ENCODE assay signal across 8 mouse cellular contexts in the genomic region with DNA sequence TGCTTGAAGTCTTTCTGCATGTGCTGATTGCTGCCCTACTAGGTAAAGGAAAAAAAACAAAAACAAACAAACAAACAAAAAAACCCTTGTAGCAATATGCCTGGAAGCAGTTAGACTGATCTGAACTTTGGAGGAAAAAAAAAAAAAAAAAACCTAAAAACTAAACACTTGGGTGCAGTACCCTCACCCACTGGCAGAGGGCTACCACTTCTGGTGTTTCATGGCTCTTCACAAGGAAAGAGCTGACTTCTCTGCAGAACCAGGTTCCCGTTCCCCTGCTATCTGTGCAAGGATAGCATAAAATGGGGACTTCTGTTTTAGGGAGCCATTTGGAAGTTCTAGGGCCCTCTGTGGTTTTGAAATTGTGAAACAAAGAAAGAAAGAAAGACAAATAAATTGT. TPM values are rescaled to one million over a fixed set of nuclear protein-coding genes. Genes with fewer than 3 reads are reported as not detected.
DNase-seq lines count a peak whose midpoint lies in the region; ATAC-seq and TF ChIP-seq lines count a peak whose summit lies in the region.

No protein-coding gene starts in this region.

- 22% methylated on average over 1 of the region's 1 CpGs for WGBS in intestine, postnatal 0 days
- 24% methylated on average over 1 of the region's 1 CpGs for WGBS in intestine, embryonic 16.5 days

- no peaks in the 10 kb centered on the region for H3K9me3 ChIP-seq in intestine, postnatal 0 days (ENCODE audit: control insufficient read depth)
- no peaks in the 10 kb centered on the region for H3K9me3 ChIP-seq in intestine, embryonic 16.5 days (ENCODE audit: control insufficient read depth, low read length)
- no peaks in the 10 kb centered on the region for H3K9me3 ChIP-seq in MEL (replicated peaks; ENCODE audit: insufficient read depth, low read length)

- no peaks in the 10 kb centered on the region for H3K27me3 ChIP-seq in intestine, postnatal 0 days (replicated peaks; ENCODE audit: control insufficient read depth, insufficient read depth, low read length)
- no peaks in the 10 kb centered on the region for H3K27me3 ChIP-seq in intestine, embryonic 16.5 days (replicated peaks; ENCODE audit: control insufficient read depth, insufficient read depth, low read length)
- H3K27me3 ChIP-seq in MEL (ENCODE audit: control insufficient read depth in 1 of 2, insufficient read depth in 2 of 2, low read length in 2 of 2), result peaks cover 0 to 2% of the 10 kb centered on the region in 2 experiments; a peak in 2 of 4 replicates

- no peaks in the 10 kb centered on the region for H3K4me1 ChIP-seq in intestine, postnatal 0 days (replicated peaks; ENCODE audit: control insufficient read depth, insufficient read depth, low read length)
- no peaks in the 10 kb centered on the region for H3K4me1 ChIP-seq in intestine, embryonic 16.5 days (ENCODE audit: control insufficient read depth, insufficient read depth, low read length)
- no peaks in the 10 kb centered on the region for H3K4me1 ChIP-seq in MEL (ENCODE audit: control insufficient read depth in 1 of 2, insufficient read depth in 2 of 2, low read length in 2 of 2)

- no peak overlapping the region for H3K4me2 ChIP-seq in intestine, postnatal 0 days (replicated peaks; ENCODE audit: low read depth)
- H3K4me2 ChIP-seq in intestine, embryonic 16.5 days (ENCODE audit: low read depth, low read length), result no peak overlapping the region

- DNase-seq in B cell, adult 2 months, result peak; percentile 56 to 64
- peak; percentile 70 for DNase-seq in MEL (ENCODE audit: low read depth, low spot score)
- DNase-seq in kidney, postnatal 25 days, result peak; percentile 65 to 90
- peak; percentile 62 for DNase-seq in mesoderm, embryonic 11.5 days (ENCODE audit: low read depth, low spot score)

- peak; percentile 55 for TF ChIP-seq RAD21 in MEL (IDR thresholded peaks at IDR 0.05; ENCODE audit: low read depth, low read length)

- H3K36me3 ChIP-seq in intestine, postnatal 0 days (ENCODE audit: control insufficient read depth, insufficient read depth), result no peaks in the 10 kb centered on the region
- H3K36me3 ChIP-seq in intestine, embryonic 16.5 days (ENCODE audit: control insufficient read depth, insufficient read depth, low read length), result no peaks in the 10 kb centered on the region
- H3K36me3 ChIP-seq in MEL (ENCODE audit: control insufficient read depth in 1 of 2, insufficient read depth in 2 of 2, low read length in 2 of 2), result no peaks in the 10 kb centered on the region

- no peak overlapping the region for H3K9ac ChIP-seq in intestine, postnatal 0 days (ENCODE audit: low read depth, low read length)
- H3K9ac ChIP-seq in intestine, embryonic 16.5 days (ENCODE audit: low read depth, low read length), result no peak overlapping the region
- H3K9ac ChIP-seq in MEL (ENCODE audit: control insufficient read depth, low read depth, low read length, poor library complexity, severe bottlenecking), result no peak overlapping the region

- no peaks in the 10 kb centered on the region for H3K79me2 ChIP-seq in MEL (ENCODE audit: control insufficient read depth, insufficient read depth, low read length, poor library complexity)

- TF ChIP-seq POLR2A in MEL (IDR thresholded peaks at IDR 0.05; ENCODE audit: control insufficient read depth in 1 of 2, insufficient read depth in 1 of 2, low read depth in 1 of 2, low read length in 2 of 2, poor library complexity in 1 of 2), result no peak

- no peak for TF ChIP-seq EP300 in MEL (IDR thresholded peaks at IDR 0.05; ENCODE audit: low read depth in 1 of 2, low read length in 2 of 2)

- no peak overlapping the region for H3K27ac ChIP-seq in intestine, postnatal 0 days (ENCODE audit: low read depth, low read length)
- H3K27ac ChIP-seq in intestine, embryonic 16.5 days (ENCODE audit: low read length), result no peak overlapping the region
- H3K27ac ChIP-seq in MEL (ENCODE audit: control insufficient read depth, low read depth, low read length), result no peak overlapping the region

- H3K4me3 ChIP-seq in intestine, postnatal 0 days (ENCODE audit: low read depth, low read length), result no peak overlapping the region
- no peak overlapping the region for H3K4me3 ChIP-seq in intestine, embryonic 16.5 days (ENCODE audit: low read length)
- H3K4me3 ChIP-seq in MEL (ENCODE audit: control insufficient read depth in 1 of 2, insufficient read depth in 1 of 2, low read depth in 2 of 2, low read length in 2 of 2), result no peak overlapping the region

- ATAC-seq in intestine, postnatal 0 days, result no peak
- no peak for ATAC-seq in intestine, embryonic 16.5 days
- ATAC-seq in common myeloid progenitor, adult 5-6 weeks (replicated peaks; ENCODE audit: low read depth, poor library complexity, severe bottlenecking), result peak; percentile 83
- no peak for ATAC-seq in monocyte, adult 5-6 weeks (replicated peaks; ENCODE audit: insufficient number of reproducible peaks, low FRiP score, low TSS enrichment, poor library complexity, severe bottlenecking)

- peak; percentile 73 for TF ChIP-seq CTCF in intestine, postnatal 0 days (IDR thresholded peaks at IDR 0.05; ENCODE audit: low read depth)
- peak; percentile 35 to 72 (median 57) for TF ChIP-seq CTCF in MEL (IDR thresholded peaks at IDR 0.05 in 2 of 3, conservative IDR thresholded peaks at IDR 0.05 in 1 of 3; ENCODE audit: control insufficient read depth in 1 of 3, insufficient read depth in 1 of 3, low read depth in 2 of 3, low read length in 3 of 3, poor library complexity in 1 of 3, severe bottlenecking in 1 of 3)

TF ChIP-seq in MEL, 35 proteins besides CTCF, POLR2A, EP300 and RAD21:
- TF ChIP-seq TBP (IDR thresholded peaks at IDR 0.05; ENCODE audit: low read depth, low read length) (no peak), POLR2AphosphoS5 (IDR thresholded peaks at IDR 0.05; ENCODE audit: borderline replicate concordance, low read depth, low read length) (no peak), MEF2A (IDR thresholded peaks at IDR 0.05; ENCODE audit: extremely low read depth, insufficient replicate concordance, low read depth, low read length, poor library complexity, severe bottlenecking) (no peak), TCF12 (IDR thresholded peaks at IDR 0.05; ENCODE audit: low read depth, low read length) (no peak), BHLHE40 (IDR thresholded peaks at IDR 0.05; ENCODE audit: borderline replicate concordance, low read depth, low read length) (no peak), TAL1 (IDR thresholded peaks at IDR 0.05; ENCODE audit: low read length) (no peak), SIN3A (IDR thresholded peaks at IDR 0.05; ENCODE audit: low read length) (no peak), SMC3 (IDR thresholded peaks at IDR 0.05; ENCODE audit: low read depth, low read length) (peak; percentile 83), NELFE (IDR thresholded peaks at IDR 0.05; ENCODE audit: low read depth, low read length) (no peak), ZMIZ1 (IDR thresholded peaks at IDR 0.05; ENCODE audit: low read depth, low read length) (no peak), MYB (IDR thresholded peaks at IDR 0.05; ENCODE audit: low read depth, low read length) (no peak), JUND (IDR thresholded peaks at IDR 0.05; ENCODE audit: low read depth, low read length) (no peak), ZC3H11A (IDR thresholded peaks at IDR 0.05; ENCODE audit: low read depth, low read length) (peak; percentile 54), POLR2AphosphoS2 (IDR thresholded peaks at IDR 0.05; ENCODE audit: low read length) (no peak), ZNF384 (IDR thresholded peaks at IDR 0.05; ENCODE audit: low read depth, low read length) (peak; percentile 98), MAX (IDR thresholded peaks at IDR 0.05; ENCODE audit: low read length) (no peak), MAFK (IDR thresholded peaks at IDR 0.05; ENCODE audit: borderline replicate concordance, low read depth, low read length) (no peak), CHD1 (IDR thresholded peaks at IDR 0.05; ENCODE audit: low read depth, low read length) (no peak), CHD2 (IDR thresholded peaks at IDR 0.05; ENCODE audit: low read length) (no peak), ZKSCAN1 (IDR thresholded peaks at IDR 0.05; ENCODE audit: low read depth, low read length) (no peak), USF1 (IDR thresholded peaks at IDR 0.05; ENCODE audit: low read depth, low read length) (no peak), HCFC1 (IDR thresholded peaks at IDR 0.05; ENCODE audit: low read depth, low read length) (no peak)

RNA-seq across cellular contexts. Expression of a gene that starts 52.2 kb away (rescaled TPM):
- 6.0 and 6.3 TPM in 2 replicates for polyA plus RNA-seq in intestine, postnatal 0 days (2015; fragmentation: Nextera tagmentation; extraction: Ambion mirVana)
- 8.4 and 8.6 TPM in 2 replicates for polyA plus RNA-seq in intestine, embryonic 16.5 days (2015; fragmentation: Nextera tagmentation; extraction: Ambion mirVana)
- 42.8 and 45.3 TPM in 2 replicates for total RNA-seq in MEL (2012; rRNA removed)
- 10 to 100 TPM; 51.7 to 53.4 TPM for polyA plus RNA-seq in MEL (2012; ENCODE audit: insufficient read depth in 1 of 2, insufficient read length in 2 of 2, low read depth in 1 of 2, low replicate concordance in 2 of 2, missing spikeins in 1 of 2)
- total RNA-seq in common myeloid progenitor, adult 5-6 weeks (2017), result 77.6 and 81.6 TPM in 2 replicates
- 45.2 to 78.5 TPM (median 46.1 TPM) in 3 replicates for total RNA-seq in monocyte, adult 5-6 weeks (2017)
